8 mouse cellular contexts compared by ENCODE assay signal in genomic region chr14:19905615-19906014, GRCm38 (mm10).
DNase-seq lines count a peak whose midpoint lies in the region; ATAC-seq and TF ChIP-seq lines count a peak whose summit lies in the region.
"Had no signal": no experiment of that assay in that cellular context is flagged by ENCODE, and none has a peak within 500 bp of the region (broad histone marks: within the 10 kb centered on the region; RNA-seq: fewer than 3 reads in every experiment).

No protein-coding gene starts in this region.

- no peaks in the 10 kb centered on the region for H3K9me3 ChIP-seq in hindbrain, embryonic 16.5 days (ENCODE audit: control insufficient read depth, low read length)
- no peaks in the 10 kb centered on the region for H3K9me3 ChIP-seq in midbrain, postnatal 0 days (ENCODE audit: low read length)
- H3K9me3 ChIP-seq: liver, embryonic 13.5 days had no signal

- TF ChIP-seq CTCF in midbrain, postnatal 0 days (IDR thresholded peaks at IDR 0.05): no peak

- peak overlapping the region; percentile 46 for H3K27ac ChIP-seq in hindbrain, embryonic 16.5 days (ENCODE audit: low read depth, low read length)
- H3K27ac ChIP-seq in midbrain, postnatal 0 days (ENCODE audit: low read depth, low read length): peak overlapping the region; percentile 60
- H3K27ac ChIP-seq: liver, embryonic 13.5 days had no signal

- peaks cover 19% of the 10 kb centered on the region for H3K4me1 ChIP-seq in hindbrain, embryonic 16.5 days (ENCODE audit: control insufficient read depth, insufficient read depth, low read depth, low read length)
- peaks cover 7% of the 10 kb centered on the region for H3K4me1 ChIP-seq in midbrain, postnatal 0 days (ENCODE audit: insufficient read depth, low read length)
- H3K4me1 ChIP-seq: liver, embryonic 13.5 days had no signal

- DNase-seq in NIH3T3 (ENCODE audit: low read depth): peak; percentile 72
- DNase-seq in frontal cortex, postnatal 14 days (ENCODE audit: low spot score in 2 of 2): peak; percentile 55 to 68
- DNase-seq in left cerebral cortex, adult 9 months (ENCODE audit: low spot score in 2 of 2): peak; percentile 36 to 67
- peak; percentile 93 for DNase-seq in midbrain, postnatal 0 days (ENCODE audit: low spot score)
- no peak for DNase-seq in embryo, embryonic 11 days
- DNase-seq: liver, embryonic 13.5 days had no signal

- no peak overlapping the region for H3K4me2 ChIP-seq in hindbrain, embryonic 16.5 days (ENCODE audit: low read length)
- no peak overlapping the region for H3K4me2 ChIP-seq in midbrain, postnatal 0 days (ENCODE audit: low read depth, low read length, poor library complexity, severe bottlenecking)
- H3K4me2 ChIP-seq: liver, embryonic 13.5 days had no signal

- H3K27me3 ChIP-seq in hindbrain, embryonic 16.5 days (replicated peaks; ENCODE audit: control insufficient read depth, insufficient read depth, low read length): no peaks in the 10 kb centered on the region
- H3K27me3 ChIP-seq in midbrain, postnatal 0 days (ENCODE audit: insufficient read depth, low read length): no peaks in the 10 kb centered on the region
- H3K27me3 ChIP-seq: liver, embryonic 13.5 days had no signal

- H3K9ac ChIP-seq in hindbrain, embryonic 16.5 days (ENCODE audit: low read depth, low read length): no peak overlapping the region
- H3K9ac ChIP-seq in midbrain, postnatal 0 days (replicated peaks; ENCODE audit: low read length, poor library complexity, severe bottlenecking): 0 out of 2 replicates have a peak overlapping the region, but pooled peaks have one; percentile 13
- H3K9ac ChIP-seq: liver, embryonic 13.5 days had no signal

- no peak overlapping the region for H3K4me3 ChIP-seq in hindbrain, embryonic 16.5 days (ENCODE audit: low read length)
- no peak overlapping the region for H3K4me3 ChIP-seq in midbrain, postnatal 0 days (ENCODE audit: low read depth, low read length)
- H3K4me3 ChIP-seq: liver, embryonic 13.5 days had no signal

- WGBS in hindbrain, embryonic 16.5 days: 22% methylated on average over 5 of the region's 5 CpGs
- WGBS in midbrain, postnatal 0 days: 32% methylated on average over 5 of the region's 5 CpGs

- ATAC-seq in cerebellum, adult (ENCODE audit: insufficient number of reproducible peaks, low FRiP score, low TSS enrichment): peak; percentile 90
- peak; percentile 90 for ATAC-seq in hindbrain, embryonic 16.5 days
- peak; percentile 79 for ATAC-seq in midbrain, postnatal 0 days (ENCODE audit: low FRiP score)

- no peaks in the 10 kb centered on the region for H3K36me3 ChIP-seq in hindbrain, embryonic 16.5 days (ENCODE audit: control insufficient read depth, insufficient read depth, low read length)
- no peaks in the 10 kb centered on the region for H3K36me3 ChIP-seq in midbrain, postnatal 0 days (ENCODE audit: insufficient read depth, low read length)
- H3K36me3 ChIP-seq: liver, embryonic 13.5 days had no signal
